Mouse (Mus musculus) spleen, postnatal 4 days (tissue): ENCODE data around the gene Atp10a.

Experiments
- DNase-seq, 2 experiments: peaks; one replicate each; pipeline ENCODE4 v3.0.0; 2022; ENCODE audit warnings: low spot score in 2 of 2

Gene Atp10a

GRCm38 (mm10) chr7:58736841-58737547 is 81.0 kb downstream of the Atp10a start:
- DNase-seq = no peak

GRCm38 (mm10) chr7:58740196-58740595 is 84.2 kb downstream of the Atp10a start:
- DNase-seq = no peak

- DNase-seq = no peak
These were observed 84.9 kb downstream of the Atp10a start for GRCm38 (mm10) chr7:58740842-58741241.

GRCm38 (mm10) chr7:58742009-58742408 is 86.0 kb downstream of the Atp10a start:
- DNase-seq = no peak

- DNase-seq = no peak
These were observed 86.7 kb downstream of the Atp10a start for GRCm38 (mm10) chr7:58742648-58743047.

GRCm38 (mm10) chr7:58743362-58744320 is 87.7 kb downstream of the Atp10a start:
- no peak for DNase-seq

- no peak for DNase-seq
These were observed 90.9 kb downstream of the Atp10a start for GRCm38 (mm10) chr7:58746817-58747216.

- DNase-seq = no peak
These were observed 94.1 kb downstream of the Atp10a start for GRCm38 (mm10) chr7:58749904-58750612.

- no peak for DNase-seq
These were observed 96.1 kb downstream of the Atp10a start for GRCm38 (mm10) chr7:58752041-58752440.

GRCm38 (mm10) chr7:58754076-58754475 is 98.1 kb downstream of the Atp10a start:
- no peak for DNase-seq

- no peak for DNase-seq
These were observed 98.6 kb downstream of the Atp10a start for GRCm38 (mm10) chr7:58754536-58754935.

- no peak for DNase-seq
These were observed 99.1 kb downstream of the Atp10a start for GRCm38 (mm10) chr7:58755083-58755482.

GRCm38 (mm10) chr7:58755846-58756245 is 99.9 kb downstream of the Atp10a start:
- DNase-seq = no peak

- no peak for DNase-seq
These were observed 101.4 kb downstream of the Atp10a start for GRCm38 (mm10) chr7:58757331-58757730.

GRCm38 (mm10) chr7:58758396-58758795 is 102.4 kb downstream of the Atp10a start:
- no peak for DNase-seq

- DNase-seq = no peak
These were observed 103.3 kb downstream of the Atp10a start for GRCm38 (mm10) chr7:58759265-58759664.

GRCm38 (mm10) chr7:58767257-58767656 is 111.3 kb downstream of the Atp10a start:
- no peak for DNase-seq

- DNase-seq = no peak
These were observed 112.3 kb downstream of the Atp10a start for GRCm38 (mm10) chr7:58768253-58768652.

- no peak for DNase-seq
These were observed 114.3 kb downstream of the Atp10a start for GRCm38 (mm10) chr7:58770254-58770653.

GRCm38 (mm10) chr7:58772048-58772690 is 116.2 kb downstream of the Atp10a start:
- no peak for DNase-seq

- no peak for DNase-seq
These were observed 123.2 kb downstream of the Atp10a start for GRCm38 (mm10) chr7:58779146-58779545.

GRCm38 (mm10) chr7:58786986-58787385 is 131.0 kb downstream of the Atp10a start:
- DNase-seq = no peak
